Mouse (Mus musculus) B cell, adult 2 months (primary cell): Measurements from ENCODE around the gene Tlx2.

Source experiments
- DNase-seq, 2 experiments: peaks; one replicate each; pipeline ENCODE4 v3.0.0; 2022

Tlx2 gene

DNA sequence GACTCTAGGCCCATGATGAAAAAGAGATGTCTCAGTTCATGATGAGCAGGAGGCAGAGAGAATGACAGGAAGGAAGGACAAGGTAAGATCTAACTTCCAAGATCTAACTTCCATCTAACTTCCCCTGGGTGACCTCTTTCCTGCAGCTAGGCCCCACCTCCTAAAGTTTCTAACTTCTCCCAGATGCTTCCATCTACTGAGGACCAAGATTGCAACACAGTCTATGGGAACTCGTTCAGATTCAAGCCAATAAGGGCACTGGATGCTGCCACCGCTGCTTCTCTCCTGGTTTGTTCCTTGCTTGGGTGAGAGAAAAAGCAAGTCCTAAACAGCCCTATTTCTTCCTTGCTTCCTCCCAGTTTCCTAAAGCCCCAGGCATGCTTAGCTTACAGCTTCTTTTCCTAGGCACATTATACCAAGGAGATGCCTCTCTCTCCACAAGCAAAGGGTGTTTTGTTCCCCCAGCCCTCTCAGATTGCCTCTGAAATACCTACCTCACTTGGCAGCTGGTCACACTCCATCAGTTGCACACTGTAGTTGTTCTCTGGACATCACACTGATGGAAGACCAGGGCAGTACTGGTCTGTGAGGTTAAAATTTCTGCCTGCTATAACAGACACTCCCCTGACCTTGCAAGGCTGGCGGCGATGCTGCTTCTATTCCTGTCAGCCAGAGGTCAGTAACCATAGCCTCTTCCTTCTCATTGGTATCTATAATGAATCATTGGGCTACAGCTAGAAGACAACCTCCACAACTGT is 49.1 kb downstream of the Tlx2 start:
- no peak for DNase-seq

DNA sequence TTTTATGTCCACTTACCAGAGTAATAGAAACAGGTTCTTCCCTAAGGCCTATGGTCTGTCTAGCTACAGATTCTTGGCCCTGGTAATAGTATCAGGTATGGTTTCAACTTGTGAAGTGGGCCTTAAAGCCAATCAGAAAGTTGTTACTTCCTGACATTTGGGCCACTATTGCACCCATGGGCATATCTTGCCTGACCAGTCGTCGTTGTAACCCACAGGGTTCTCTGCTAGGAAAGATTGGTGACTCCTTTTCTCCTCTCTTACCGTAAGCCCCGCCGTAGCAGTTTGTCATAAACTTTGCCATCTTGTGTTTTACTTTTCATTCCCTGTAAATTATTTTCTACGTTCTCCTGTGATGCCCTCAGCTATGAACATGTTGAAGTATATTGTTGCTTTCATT is 50.0 kb downstream of the Tlx2 start:
- no peak for DNase-seq

DNA sequence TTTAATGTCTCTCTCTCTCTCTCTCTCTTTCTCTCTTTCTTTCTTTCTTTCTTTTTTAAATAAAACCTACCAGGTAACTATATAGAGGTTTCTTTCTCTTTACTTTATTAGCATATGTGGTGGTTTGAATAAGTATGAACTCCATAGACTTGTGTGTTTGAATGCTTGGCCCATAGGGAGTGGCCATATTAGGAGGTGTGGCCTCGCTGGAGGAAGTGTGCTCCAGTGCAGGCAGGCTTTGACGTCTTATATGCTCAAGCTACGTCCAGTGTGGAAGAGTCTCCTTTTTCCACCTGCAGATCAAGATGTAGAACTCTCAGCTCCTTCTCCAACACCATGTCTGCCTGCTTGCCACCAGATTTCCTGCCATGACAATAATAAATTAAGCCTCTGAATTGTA is 51.0 kb downstream of the Tlx2 start:
- DNase-seq: no peak
